Mouse (Mus musculus) embryonic fibroblast, embryonic 13.5 days (primary cell): ENCODE measurements around the gene Unc45b.

Source experiments
- CTCF ChIP-seq: IDR thresholded peaks from 2 replicates; pipeline ENCODE4 v1.5.1; 2011; ENCODE audit warnings: mild to moderate bottlenecking, control low read depth, low read length, moderate library complexity, borderline replicate concordance; ENCODE audit not compliant: insufficient read depth
- POLR2A ChIP-seq: IDR thresholded peaks from 2 replicates; pipeline ENCODE4 v1.6.1; 2011; ENCODE audit warnings: low read depth, mild to moderate bottlenecking, control low read depth, low read length, moderate library complexity

DNA sequence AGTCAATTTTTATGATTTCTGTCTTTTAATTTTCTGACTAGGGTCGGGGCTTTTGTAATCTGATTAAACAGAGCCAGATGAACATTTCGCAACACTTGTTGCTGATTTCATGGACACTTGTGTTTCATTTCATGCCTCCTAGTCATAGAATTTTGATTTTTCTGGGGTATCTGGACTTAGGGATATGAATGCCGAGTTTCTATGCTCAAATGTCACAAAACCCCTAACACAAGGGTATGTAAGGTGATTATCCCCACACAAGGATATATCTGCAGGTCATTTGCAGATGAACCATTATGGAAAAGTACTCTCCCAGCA is 19.2 kb downstream of the Unc45b start:
- TF ChIP-seq CTCF (no peak), POLR2A (no peak)
